Mouse (Mus musculus): ENCODE results near the gene Rpl23a. TPM values are rescaled to one million over a fixed set of nuclear protein-coding genes. Genes with fewer than 3 reads are reported as not detected.

Rpl23a gene
- polyA plus RNA-seq, 1 experiment from 2014 or later: 743 TPM

Small RNAs within 50 kb of the gene (microRNA-seq; reads per million reads assigned to microRNA genes)
- gene Mir7653: not detected

Other genes with a start within 250 kb of the Rpl23a start
- 15.1 and 19.0 TPM in 2 replicates for gene Phf12, start 200.8 kb downstream of the Rpl23a start, polyA plus RNA-seq (2015; fragmentation: Nextera tagmentation; extraction: Ambion mirVana)
- 48.6 and 55.6 TPM in 2 replicates for gene Dhrs13, start 151.3 kb downstream of the Rpl23a start, polyA plus RNA-seq (2015; fragmentation: Nextera tagmentation; extraction: Ambion mirVana)
- 103 and 106 TPM in 2 replicates for gene Flot2, start 145.7 kb downstream of the Rpl23a start, polyA plus RNA-seq (2015; fragmentation: Nextera tagmentation; extraction: Ambion mirVana)
- gene Eral1, start 103.2 kb downstream of the Rpl23a start, polyA plus RNA-seq (2015; fragmentation: Nextera tagmentation; extraction: Ambion mirVana): 30.9 and 32.5 TPM in 2 replicates
- gene Fam222b, start 88.9 kb downstream of the Rpl23a start, polyA plus RNA-seq (2015; fragmentation: Nextera tagmentation; extraction: Ambion mirVana): 24.0 and 33.3 TPM in 2 replicates
- gene Traf4, start 18.0 kb downstream of the Rpl23a start, polyA plus RNA-seq (2015; fragmentation: Nextera tagmentation; extraction: Ambion mirVana): 98.7 and 102 TPM in 2 replicates
- 7.5 and 8.5 TPM in 2 replicates for gene Nek8, start 6.9 kb downstream of the Rpl23a start, polyA plus RNA-seq (2015; fragmentation: Nextera tagmentation; extraction: Ambion mirVana)
- 12.8 and 13.2 TPM in 2 replicates for gene Tlcd1, start 6.9 kb downstream of the Rpl23a start, polyA plus RNA-seq (2015; fragmentation: Nextera tagmentation; extraction: Ambion mirVana)
- 58.0 and 65.7 TPM in 2 replicates for gene Rab34, start 4.8 kb upstream of the Rpl23a start, polyA plus RNA-seq (2015; fragmentation: Nextera tagmentation; extraction: Ambion mirVana)
- 3.1 and 3.2 TPM in 2 replicates for gene Proca1, start 9.8 kb upstream of the Rpl23a start, polyA plus RNA-seq (2015; fragmentation: Nextera tagmentation; extraction: Ambion mirVana)
- 91.6 and 92.1 TPM in 2 replicates for gene Sdf2, start 62.2 kb upstream of the Rpl23a start, polyA plus RNA-seq (2015; fragmentation: Nextera tagmentation; extraction: Ambion mirVana)
- 24.8 and 27.4 TPM in 2 replicates for gene Supt6, start 62.4 kb upstream of the Rpl23a start, polyA plus RNA-seq (2015; fragmentation: Nextera tagmentation; extraction: Ambion mirVana)
- 50.9 and 65.0 TPM in 2 replicates for gene 2610507B11Rik, start 78.2 kb upstream of the Rpl23a start, polyA plus RNA-seq (2015; fragmentation: Nextera tagmentation; extraction: Ambion mirVana)
- gene BC030499, start 107.3 kb upstream of the Rpl23a start, polyA plus RNA-seq (2015; fragmentation: Nextera tagmentation; extraction: Ambion mirVana): 0.26 and 0.32 TPM in 2 replicates
- 9.7 and 14.0 TPM in 2 replicates for gene Spag5, start 117.9 kb upstream of the Rpl23a start, polyA plus RNA-seq (2015; fragmentation: Nextera tagmentation; extraction: Ambion mirVana)
- 318 and 319 TPM in 2 replicates for gene Aldoc, start 139.4 kb upstream of the Rpl23a start, polyA plus RNA-seq (2015; fragmentation: Nextera tagmentation; extraction: Ambion mirVana)
- gene Pigs, start 144.8 kb upstream of the Rpl23a start, polyA plus RNA-seq (2015; fragmentation: Nextera tagmentation; extraction: Ambion mirVana): 84.6 and 92.9 TPM in 2 replicates
- gene Unc119, start 159.9 kb upstream of the Rpl23a start, polyA plus RNA-seq (2015; fragmentation: Nextera tagmentation; extraction: Ambion mirVana): 88.3 and 94.3 TPM in 2 replicates
- not detected in 2 replicates for gene Foxn1, start 203.0 kb upstream of the Rpl23a start, polyA plus RNA-seq (2015; fragmentation: Nextera tagmentation; extraction: Ambion mirVana)
- not detected in 2 replicates for gene Slc13a2, start 238.6 kb upstream of the Rpl23a start, polyA plus RNA-seq (2015; fragmentation: Nextera tagmentation; extraction: Ambion mirVana)

Measured in hindbrain, embryonic 15.5 days (tissue).